Mouse (Mus musculus) CH12.LX (cell line): ENCODE measurements around the gene Adtrp.

ENCODE experiments used
- BHLHE40 ChIP-seq: IDR thresholded peaks from 2 replicates; pipeline ENCODE4 v1.6.1; 2011; ENCODE audit warnings: mild to moderate bottlenecking, low read depth, low read length, improper control_type of control experiment
- CTCF ChIP-seq, 2 experiments: IDR thresholded peaks in 1 of 2; conservative IDR thresholded peaks in 1 of 2; 2 replicates each; pipeline ENCODE4 v1.5.1; 2011 to 2012; ENCODE audit warnings: low read depth in 2 of 2, low read length in 2 of 2, improper control_type of control experiment in 1 of 2, inconsistent platforms in 1 of 2, mild to moderate bottlenecking in 1 of 2, moderate library complexity in 1 of 2
- EP300 ChIP-seq: IDR thresholded peaks from 2 replicates; pipeline ENCODE4 v1.6.1; 2011; ENCODE audit warnings: low read length, improper control_type of control experiment
- MAZ ChIP-seq: IDR thresholded peaks from 2 replicates; pipeline ENCODE4 v1.6.1; 2012; ENCODE audit warnings: low read depth, mild to moderate bottlenecking, inconsistent platforms, low read length, improper control_type of control experiment, moderate library complexity
- MEF2A ChIP-seq: IDR thresholded peaks from 2 replicates; pipeline ENCODE4 v1.6.1; 2014; ENCODE audit warnings: low read depth, mild to moderate bottlenecking, inconsistent platforms, low read length, improper control_type of control experiment, borderline replicate concordance
- POLR2A ChIP-seq: IDR thresholded peaks from 2 replicates; pipeline ENCODE4 v1.6.1; 2011; ENCODE audit warnings: low read depth, mild to moderate bottlenecking, improper control_type of control experiment, low read length
- USF1 ChIP-seq: IDR thresholded peaks from 2 replicates; pipeline ENCODE4 v1.6.1; 2014; ENCODE audit warnings: low read depth, mild to moderate bottlenecking, inconsistent platforms, low read length, improper control_type of control experiment
- ZNF384 ChIP-seq: IDR thresholded peaks from 2 replicates; pipeline ENCODE4 v1.6.1; 2012; ENCODE audit warnings: low read depth, low read length, improper control_type of control experiment, inconsistent platforms

GRCm38 (mm10) chr13:41865071-41865470 lies 17.6 kb upstream of the Adtrp start:
- TF ChIP-seq EP300 (no peak), CTCF (conservative IDR thresholded peaks at IDR 0.05 in 1 of 2, IDR thresholded peaks at IDR 0.05 in 1 of 2; ENCODE audit: low read depth in 2 of 2, low read length in 2 of 2) (no peak), POLR2A (no peak), MEF2A (no peak), MAZ (no peak), ZNF384 (no peak), BHLHE40 (no peak), USF1 (no peak)
